Mouse (Mus musculus) embryonic stem cell, embryonic (primary cell): ENCODE results near the gene Slc47a1.

Experiments used
- CTCF ChIA-PET, 4 experiments: fragments of 300-600 bp in 2 of 4; fragments of 350-600 bp in 2 of 4; sonication (Branson Sonifier 250); formaldehyde crosslinking; loops; one replicate each; lab custom pipeline; 2022; ENCODE audit warnings: inconsistent platforms in 2 of 4; lab: Charles Lee
- POLR2A ChIA-PET, 4 experiments: fragments of 300-600 bp in 2 of 4; fragments of 350-600 bp in 2 of 4; sonication (Branson Sonifier 250); formaldehyde crosslinking; loops; one replicate each; lab custom pipeline; 2022; ENCODE audit warnings: antibody characterized with exemption in 4 of 4, inconsistent platforms in 1 of 4; lab: Charles Lee

Slc47a1 gene

DNA sequence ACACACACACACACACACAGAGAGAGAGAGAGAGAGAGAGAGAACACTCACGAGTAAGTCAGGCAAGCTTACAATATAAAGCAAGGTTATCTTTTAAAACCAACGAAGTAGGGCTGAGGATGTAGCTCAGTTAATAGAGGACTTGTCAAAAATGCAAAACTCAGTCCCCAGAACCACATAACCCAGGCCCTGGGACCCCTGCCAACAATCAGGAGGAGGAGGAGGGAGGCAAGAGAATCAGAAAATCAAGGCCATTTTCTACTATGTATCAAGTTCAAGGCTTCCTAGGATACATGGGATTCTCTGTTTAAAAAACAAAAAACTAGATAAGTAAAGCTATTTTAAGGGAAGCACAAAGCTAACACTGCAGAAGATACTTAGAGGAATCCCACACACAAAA lies 61.3 kb downstream of the Slc47a1 start:
- POLR2A ChIA-PET, result no interaction called here

DNA sequence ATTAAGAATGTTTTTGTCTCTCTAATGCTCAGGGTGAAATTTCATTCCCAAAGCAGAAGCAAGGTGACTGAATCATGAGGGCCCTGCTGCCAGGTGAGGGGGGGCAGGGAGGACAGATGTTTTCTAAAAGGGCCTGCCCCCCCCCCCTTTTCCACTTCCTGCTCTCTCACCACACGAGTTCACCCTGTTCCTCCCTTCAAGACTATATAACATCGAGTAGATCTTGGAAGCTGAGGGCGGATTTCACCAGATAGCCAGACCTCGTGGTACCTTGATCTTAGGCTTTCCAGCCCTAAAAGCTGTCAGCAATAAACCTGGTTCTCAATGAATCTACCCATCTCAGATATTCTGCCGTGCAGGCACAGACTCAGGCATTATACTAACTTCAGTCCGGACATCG lies 67.8 kb downstream of the Slc47a1 start:
- ChIA-PET CTCF (interaction anchor here in 1 of 4 experiments (1.0 kb wide), 1 partner anchor 33 kb away, joined by 3 read pairs; no protein-coding TSS in a partner anchor), POLR2A (interaction anchor here in 2 of 4 experiments (1.0 to 2.1 kb wide), 3 partner anchors 9 to 10 kb away, joined by 3 to 7 read pairs (median 3); no protein-coding TSS in a partner anchor)

More for the DNA sequence above, 61.3 kb downstream of the Slc47a1 start:
- CTCF ChIA-PET, result interaction anchor here in 1 of 4 experiments (0.6 kb wide), 1 partner anchor 17 kb away, joined by 3 read pairs; no protein-coding TSS in a partner anchor

DNA sequence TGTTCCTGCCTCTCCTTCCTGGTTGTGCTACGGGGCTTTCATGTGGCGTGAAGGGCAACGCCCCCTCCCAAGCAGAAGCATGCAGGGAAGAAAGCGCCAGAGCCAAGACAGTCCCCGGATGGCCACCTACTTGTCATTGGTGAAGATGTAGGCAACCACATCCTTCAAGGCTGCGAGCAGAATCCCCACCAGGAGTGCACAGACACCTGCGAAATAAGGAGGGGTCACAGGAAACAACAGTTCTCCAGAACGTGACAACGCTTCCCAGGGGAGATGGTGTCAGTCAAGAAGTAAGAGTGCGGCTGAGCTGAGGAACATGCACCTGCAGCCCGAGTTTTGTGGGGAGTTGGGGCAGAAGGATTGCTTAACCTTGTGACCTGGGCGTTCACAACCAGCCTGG lies 68.3 kb downstream of the Slc47a1 start:
- POLR2A ChIA-PET, result interaction anchor here in 2 of 4 experiments (1.0 to 2.1 kb wide), 3 partner anchors 8 to 10 kb away, joined by 3 to 7 read pairs (median 3); no protein-coding TSS in a partner anchor
- CTCF ChIA-PET, result interaction anchor here in 1 of 4 experiments (1.0 kb wide), 1 partner anchor 33 kb away, joined by 3 read pairs; no protein-coding TSS in a partner anchor

DNA sequence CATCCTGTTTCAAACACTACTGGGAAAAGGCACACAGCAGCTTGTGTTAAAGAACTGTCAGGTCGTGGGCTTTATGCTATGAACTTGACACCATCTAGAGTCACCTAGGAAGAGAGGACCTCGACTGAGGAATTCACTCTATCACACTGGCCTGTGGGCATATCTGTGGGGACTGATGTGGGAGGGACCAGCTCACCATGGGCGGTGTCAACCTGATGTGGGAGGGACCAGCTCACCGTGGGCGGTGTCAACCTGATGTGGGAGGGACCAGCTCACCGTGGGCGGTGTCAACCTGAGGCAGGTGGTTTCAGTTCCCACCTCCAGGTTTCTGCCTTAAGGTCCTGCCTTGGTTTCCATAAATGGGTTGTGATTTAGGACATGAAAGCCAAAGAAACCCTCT lies 70.3 kb downstream of the Slc47a1 start:
- ChIA-PET CTCF (interaction anchor here in 3 of 4 experiments (0.6 to 1.0 kb wide), 6 partner anchors 28 to 367 kb away, joined by 3 to 6 read pairs (median 3); partner anchors contain the start of gene Slc47a2 (in 2 of the 3)), POLR2A (interaction anchor here in 2 of 4 experiments (0.6 to 2.0 kb wide), 18 partner anchors 10 to 186 kb away, joined by 3 to 20 read pairs (median 3); partner anchors contain the start of genes Slc47a2 (in 2 of the 2), Aldh3a2 (in 1 of the 2), Mapk7 (in 1 of the 2) and Usp22 (in 1 of the 2))

DNA sequence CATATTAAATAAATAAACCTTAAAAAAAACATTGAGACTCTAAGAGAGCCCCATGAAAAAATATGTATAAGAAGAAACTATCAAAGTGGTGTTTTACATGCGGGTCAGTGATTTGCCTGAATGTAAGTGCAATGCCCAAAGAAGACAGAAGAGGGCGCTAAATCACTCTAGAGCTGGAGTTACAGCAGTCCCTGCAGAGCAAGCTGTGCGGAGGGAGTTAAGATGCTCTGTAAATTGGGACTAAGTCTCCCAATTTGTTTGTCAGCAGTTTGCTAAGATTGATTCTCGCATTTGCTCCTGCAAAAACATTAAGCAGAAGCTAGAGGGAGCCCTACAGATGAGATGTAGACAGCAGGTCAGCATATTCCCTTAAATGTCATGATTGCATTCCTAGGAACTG lies 72.8 kb downstream of the Slc47a1 start:
- ChIA-PET CTCF (interaction anchor here in 3 of 4 experiments (0.5 to 1.2 kb wide), 13 partner anchors 14 to 1287 kb away, joined by 3 to 6 read pairs (median 3); partner anchors contain the start of genes Aldh3a2 (in 1 of the 3) and Slc47a2 (in 1 of the 3)), POLR2A (interaction anchor here in 2 of 4 experiments (0.8 to 1.7 kb wide), 4 partner anchors 9 to 24 kb away, joined by 3 to 9 read pairs (median 4); no protein-coding TSS in a partner anchor)

- ChIA-PET CTCF (interaction anchor here in 1 of 4 experiments (0.6 kb wide), 1 partner anchor 83 kb away, joined by 3 read pairs; no protein-coding TSS in a partner anchor), POLR2A (interaction anchor here in 1 of 4 experiments (1.3 to 1.7 kb wide), 2 partner anchors 15 to 34 kb away, joined by 3 to 9 read pairs; no protein-coding TSS in a partner anchor)
Observed at GRCm38 (mm10) chr11:61304535-61304934, 73.6 kb downstream of the Slc47a1 start.

DNA sequence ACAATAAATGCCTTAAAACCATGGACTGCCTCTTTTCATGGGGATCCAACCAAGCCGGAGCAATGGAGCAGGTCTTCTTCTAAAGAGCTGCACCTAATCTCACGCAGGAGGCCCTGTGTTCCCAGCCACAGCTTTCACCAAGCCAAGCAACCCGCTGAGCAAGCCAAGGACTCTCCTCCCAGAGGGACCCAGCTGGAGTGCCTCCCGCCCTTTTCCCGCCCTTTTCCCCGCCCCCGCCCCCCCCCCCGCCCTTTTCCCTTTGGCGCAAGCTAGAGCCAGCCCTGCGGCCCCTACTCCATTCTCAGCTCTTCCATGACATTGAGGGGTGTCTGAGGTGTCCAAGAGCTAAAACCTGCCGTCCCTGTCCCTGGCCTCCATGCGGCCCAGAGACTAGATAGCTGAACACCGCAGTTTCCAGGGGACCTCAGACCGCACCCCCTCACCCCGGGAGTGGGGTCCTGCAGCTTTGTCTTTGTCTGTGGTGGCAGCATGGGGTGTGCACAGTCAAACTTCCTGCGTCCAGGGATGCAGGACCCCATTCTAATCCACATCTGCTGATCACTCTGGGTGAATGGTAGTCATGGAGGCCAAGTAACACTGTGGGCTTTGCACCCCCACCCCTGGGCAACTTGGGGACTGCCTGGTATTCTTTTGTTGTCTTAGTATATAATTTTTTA lies 77.3 kb downstream of the Slc47a1 start:
- ChIA-PET POLR2A (interaction anchor here (0.5 to 3.2 kb wide), 30 partner anchors 10 to 490 kb away, joined by 3 to 12 read pairs (median 3); partner anchors contain the start of genes Aldh3a2 (in 3 of the 4), Usp22 (in 3 of the 4), Mapk7 (in 1 of the 4) and Shmt1 (in 1 of the 4)), CTCF (interaction anchor here in 3 of 4 experiments (0.5 to 0.8 kb wide), 6 partner anchors 13 to 484 kb away, joined by 3 to 9 read pairs (median 3); partner anchors contain the start of gene Slc47a2 (in 1 of the 3))

- ChIA-PET CTCF (interaction anchor here in 2 of 4 experiments (0.6 to 0.8 kb wide), 3 partner anchors 17 to 373 kb away, joined by 3 to 9 read pairs (median 4); partner anchors contain the start of gene Slc47a2 (in 1 of the 2)), POLR2A (interaction anchor here (0.5 to 3.2 kb wide), 19 partner anchors 10 to 489 kb away, joined by 3 to 12 read pairs (median 3); partner anchors contain the start of genes Aldh3a2 (in 3 of the 4), Mapk7 (in 1 of the 4), Shmt1 (in 1 of the 4) and Slc47a2 (in 1 of the 4))
Observed at GRCm38 (mm10) chr11:61300205-61300604, 77.9 kb downstream of the Slc47a1 start.

GRCm38 (mm10) chr11:61297901-61298300 lies 80.2 kb downstream of the Slc47a1 start:
- ChIA-PET CTCF (no interaction called here), POLR2A (interaction anchor here in 2 of 4 experiments (0.5 to 3.0 kb wide), 11 partner anchors 10 to 1341 kb away, joined by 3 to 10 read pairs (median 3); partner anchors contain the start of gene Aldh3a2 (in 1 of the 2))

DNA sequence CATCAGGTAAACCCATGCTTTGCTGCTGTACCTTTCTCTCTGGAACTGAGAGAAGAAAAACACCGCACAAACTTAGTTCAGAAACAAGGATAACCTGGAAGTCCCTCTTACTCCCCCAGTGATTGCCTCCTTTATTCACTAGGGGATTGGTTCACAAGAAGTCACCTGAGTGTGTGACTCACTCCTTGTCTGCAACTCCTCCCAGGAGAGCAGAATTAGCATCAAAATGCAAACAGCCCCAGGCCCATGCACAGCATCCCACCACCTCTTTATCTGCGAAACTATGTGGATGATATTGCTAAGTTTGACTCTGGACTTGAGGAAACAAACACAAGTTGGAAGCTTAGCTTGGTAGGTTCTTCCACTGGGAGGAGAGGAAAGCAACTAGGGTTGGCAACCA lies 80.8 kb downstream of the Slc47a1 start:
- CTCF ChIA-PET, result interaction anchor here in 1 of 4 experiments (0.6 kb wide), 1 partner anchor 67 kb away, joined by 5 read pairs; no protein-coding TSS in a partner anchor
- POLR2A ChIA-PET, result interaction anchor here in 2 of 4 experiments (0.6 to 3.0 kb wide), 14 partner anchors 8 to 411 kb away, joined by 3 to 10 read pairs (median 3); partner anchors contain the start of genes Aldh3a2 (in 1 of the 2) and Rnf112 (in 1 of the 2)

GRCm38 (mm10) chr11:61296556-61296955 lies 81.6 kb downstream of the Slc47a1 start:
- POLR2A ChIA-PET, result interaction anchor here in 2 of 4 experiments (0.8 to 3.0 kb wide), 16 partner anchors 9 to 287 kb away, joined by 3 to 10 read pairs (median 3); partner anchors contain the start of genes Aldh3a2 (in 1 of the 2), Rnf112 (in 1 of the 2) and Slc47a2 (in 1 of the 2)
- CTCF ChIA-PET, result no interaction called here

- POLR2A ChIA-PET, result interaction anchor here in 2 of 4 experiments (0.6 to 3.0 kb wide), 13 partner anchors 9 to 48 kb away, joined by 3 to 10 read pairs (median 3); partner anchors contain the start of genes Aldh3a2 (in 1 of the 2) and Slc47a2 (in 1 of the 2)
- CTCF ChIA-PET, result interaction anchor here in 2 of 4 experiments (0.6 to 1.0 kb wide), 2 partner anchors 378 to 1520 kb away, joined by 3 to 6 read pairs; no protein-coding TSS in a partner anchor
Observed at GRCm38 (mm10) chr11:61295556-61295955, 82.6 kb downstream of the Slc47a1 start.

- CTCF ChIA-PET, result no interaction called here
- POLR2A ChIA-PET, result interaction anchor here in 2 of 4 experiments (0.6 to 1.3 kb wide), 3 partner anchors 25 to 393 kb away, joined by 3 to 10 read pairs (median 5); no protein-coding TSS in a partner anchor
Observed at GRCm38 (mm10) chr11:61294431-61294830, 83.7 kb downstream of the Slc47a1 start.
